Mouse (Mus musculus): ENCODE measurements around the gene Mrvi1. TPM values are rescaled to one million over a fixed set of nuclear protein-coding genes. Genes with fewer than 3 reads are reported as not detected.

Mrvi1 gene
- total and polyA plus RNA-seq, 3 experiments, result 0.11 TPM; not detected in 2

DNA sequence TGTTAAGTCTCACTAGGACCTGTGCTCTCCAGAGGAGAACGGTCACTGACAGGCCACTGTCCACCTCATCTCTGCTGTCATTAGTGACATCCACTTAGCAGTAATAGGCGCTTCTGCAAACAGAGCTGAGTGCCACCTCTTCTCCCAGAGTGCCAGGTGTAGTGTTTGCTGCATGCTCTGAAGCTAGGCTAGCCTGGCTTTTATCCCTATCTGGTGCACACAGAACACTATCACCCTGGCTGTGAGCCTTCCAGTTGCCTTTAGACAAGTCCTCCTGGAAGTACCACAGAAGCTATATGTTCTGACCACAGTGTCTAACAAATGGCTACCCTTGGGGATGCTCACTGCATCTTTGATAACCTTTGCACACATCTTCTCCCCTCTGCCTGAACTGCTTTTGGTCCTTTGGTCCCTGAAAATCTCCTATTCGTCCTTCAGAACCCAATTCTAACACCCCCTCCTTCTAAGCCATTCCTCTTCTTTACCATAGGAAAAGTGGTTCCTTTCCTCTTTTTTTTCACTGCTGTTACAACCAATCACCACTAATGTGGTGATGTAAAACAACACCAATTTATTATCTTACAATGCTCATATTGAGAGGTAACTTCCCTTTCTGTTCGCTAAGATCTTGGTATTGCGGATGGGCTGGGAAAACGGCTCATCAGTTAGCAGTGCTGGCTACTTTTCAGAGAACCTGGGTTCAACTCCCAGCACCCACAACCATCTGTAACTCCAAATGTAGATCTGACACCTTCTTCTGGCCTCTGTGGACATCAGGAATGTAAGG, 28.0 kb downstream of the Mrvi1 start:
- Histone ChIP-seq H3K4me3 (replicated peaks in 1 of 3; ENCODE audit: low read depth in 2 of 3, low read length in 2 of 3, poor library complexity in 1 of 3) (no peak overlapping the region), H3K27ac (ENCODE audit: insufficient read depth, low read depth) (no peak overlapping the region), H3K9ac (ENCODE audit: insufficient read depth, low read depth) (no peak overlapping the region), H3K79me2 (replicated peaks; ENCODE audit: control insufficient read depth, extremely low read depth, insufficient read depth, poor library complexity, severe bottlenecking) (no peaks in the 10 kb centered on the region), H3K4me2 (ENCODE audit: insufficient read depth, low read depth, poor library complexity, severe bottlenecking) (no peak overlapping the region), H3K36me3 (replicated peaks in 1 of 2; ENCODE audit: control insufficient read depth in 1 of 2, insufficient read depth in 1 of 2, low read length in 1 of 2) (no peaks in the 10 kb centered on the region), H3K9me3 (replicated peaks; ENCODE audit: low read length) (no peaks in the 10 kb centered on the region), H3K4me1 (ENCODE audit: control insufficient read depth in 1 of 2, insufficient read depth in 2 of 2) (peaks cover 0 to 22% of the 10 kb centered on the region in 2 experiments; a peak in 2 of 4 replicates), H3K27me3 (replicated peaks) (peaks cover 3% of the 10 kb centered on the region)
- dilution Hi-C loops (cut with MboI; ENCODE audit: extremely low pct_ligation_motif_present, extremely low pct_unique_long_range_greater_than_20kb, low sequenced_read_pairs), result no loop called here
- TF ChIP-seq ZKSCAN1 (IDR thresholded peaks at IDR 0.05; ENCODE audit: borderline replicate concordance, low read depth, low read length) (no peak), ETS1 (conservative IDR thresholded peaks at IDR 0.05; ENCODE audit: low read depth, low read length) (no peak), USF2 (conservative IDR thresholded peaks at IDR 0.05; ENCODE audit: low read depth, low read length) (no peak), JUN (IDR thresholded peaks at IDR 0.05; ENCODE audit: insufficient read depth, low read depth, low read length) (no peak), TCF12 (IDR thresholded peaks at IDR 0.05; ENCODE audit: low read depth, low read length) (no peak), MYC (IDR thresholded peaks at IDR 0.05; ENCODE audit: low read depth, low read length) (no peak), CTCF (conservative IDR thresholded peaks at IDR 0.05 in 1 of 2, IDR thresholded peaks at IDR 0.05 in 1 of 2; ENCODE audit: low read depth in 2 of 2, low read length in 2 of 2) (no peak), TBP (conservative IDR thresholded peaks at IDR 0.05; ENCODE audit: low read depth, low read length) (no peak), UBTF (IDR thresholded peaks at IDR 0.05; ENCODE audit: low read depth, low read length) (no peak), PAX5 (IDR thresholded peaks at IDR 0.05; ENCODE audit: low read length) (no peak), IRF4 (IDR thresholded peaks at IDR 0.05; ENCODE audit: low read depth, low read length) (no peak), USF1 (IDR thresholded peaks at IDR 0.05; ENCODE audit: low read depth, low read length) (no peak), MXI1 (IDR thresholded peaks at IDR 0.05; ENCODE audit: low read depth, low read length) (no peak), ZC3H11A (IDR thresholded peaks at IDR 0.05; ENCODE audit: low read depth, low read length) (no peak), E2F4 (IDR thresholded peaks at IDR 0.05; ENCODE audit: insufficient replicate concordance, low read depth, low read length) (no peak), KAT2A (IDR thresholded peaks at IDR 0.05; ENCODE audit: insufficient replicate concordance, low read length) (no peak), CHD2 (IDR thresholded peaks at IDR 0.05; ENCODE audit: low read length) (no peak), GABPA (IDR thresholded peaks at IDR 0.05; ENCODE audit: insufficient replicate concordance, low read depth, low read length) (no peak), NELFE (IDR thresholded peaks at IDR 0.05; ENCODE audit: low read depth, low read length) (no peak), ZNF384 (IDR thresholded peaks at IDR 0.05; ENCODE audit: low read depth, low read length) (no peak)
- in situ Hi-C loops (cut with MboI; ENCODE audit: low pct_ligation_motif_present, low pct_unique_long_range_greater_than_20kb, low sequenced_read_pairs), result no loop called here
- no peak for DNase-seq (ENCODE audit: extremely low read depth)

DNA sequence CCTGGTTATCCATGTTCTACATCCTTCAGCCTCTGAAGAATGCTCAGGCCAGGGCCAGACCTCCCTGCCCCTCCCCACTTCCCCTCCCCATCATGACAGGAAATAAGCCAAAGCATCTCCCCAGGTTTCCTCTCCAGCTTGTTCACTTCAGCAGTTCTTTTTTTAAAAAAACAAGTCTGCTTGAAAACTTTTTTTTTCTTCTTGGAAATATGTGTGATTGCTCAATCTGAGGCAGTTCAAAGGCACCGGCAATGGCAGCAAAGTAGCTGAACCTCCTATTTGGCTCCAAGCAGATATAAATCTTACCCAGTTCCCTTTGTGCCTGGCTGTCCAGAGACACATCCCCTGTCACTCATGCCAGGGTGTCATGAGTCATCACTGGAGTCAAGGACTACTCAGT, 29.1 kb downstream of the Mrvi1 start:
- Histone ChIP-seq H3K4me2 (ENCODE audit: insufficient read depth, low read depth, poor library complexity, severe bottlenecking) (no peak overlapping the region), H3K36me3 (replicated peaks in 1 of 2; ENCODE audit: control insufficient read depth in 1 of 2, insufficient read depth in 1 of 2, low read length in 1 of 2) (no peaks in the 10 kb centered on the region), H3K4me1 (ENCODE audit: control insufficient read depth in 1 of 2, insufficient read depth in 2 of 2) (peaks cover 0 to 22% of the 10 kb centered on the region in 2 experiments; a peak in 2 of 4 replicates), H3K9ac (ENCODE audit: insufficient read depth, low read depth) (no peak overlapping the region), H3K79me2 (replicated peaks; ENCODE audit: control insufficient read depth, extremely low read depth, insufficient read depth, poor library complexity, severe bottlenecking) (no peaks in the 10 kb centered on the region), H3K9me3 (replicated peaks; ENCODE audit: low read length) (no peaks in the 10 kb centered on the region), H3K4me3 (replicated peaks in 1 of 3; ENCODE audit: low read depth in 2 of 3, low read length in 2 of 3, poor library complexity in 1 of 3) (no peak overlapping the region), H3K27me3 (replicated peaks) (peaks cover 3% of the 10 kb centered on the region), H3K27ac (ENCODE audit: insufficient read depth, low read depth) (no peak overlapping the region)
- in situ Hi-C loops (cut with MboI; ENCODE audit: low pct_ligation_motif_present, low pct_unique_long_range_greater_than_20kb, low sequenced_read_pairs), result no loop called here
- DNase-seq (ENCODE audit: extremely low read depth), result no peak
- dilution Hi-C loops (cut with MboI; ENCODE audit: extremely low pct_ligation_motif_present, extremely low pct_unique_long_range_greater_than_20kb, low sequenced_read_pairs), result no loop called here
- TF ChIP-seq TBP (conservative IDR thresholded peaks at IDR 0.05; ENCODE audit: low read depth, low read length) (no peak), MYC (IDR thresholded peaks at IDR 0.05; ENCODE audit: low read depth, low read length) (no peak), CTCF (conservative IDR thresholded peaks at IDR 0.05 in 1 of 2, IDR thresholded peaks at IDR 0.05 in 1 of 2; ENCODE audit: low read depth in 2 of 2, low read length in 2 of 2) (no peak), RCOR1 (conservative IDR thresholded peaks at IDR 0.05; ENCODE audit: low read depth, low read length) (no peak), E2F4 (IDR thresholded peaks at IDR 0.05; ENCODE audit: insufficient replicate concordance, low read depth, low read length) (no peak), ZMIZ1 (IDR thresholded peaks at IDR 0.05; ENCODE audit: low read depth, low read length) (no peak)

Data from CH12.LX (cell line).